Mouse (Mus musculus) large intestine, adult 2 months (tissue): ENCODE data around the gene Cldn16. TPM values are rescaled to one million over a fixed set of nuclear protein-coding genes. Genes with fewer than 3 reads are reported as not detected.
"Not testable (repeated sequence)": the region's sequence is repeated elsewhere in the genome, so short reads cannot be mapped to it uniquely, and the experiment has no call there.

Experiments used
- DNase-seq: peaks from one replicate; pipeline ENCODE4 v3.0.0-alpha.2; 2012; ENCODE audit warnings: low read depth, low spot score
- WGBS: fragments of 180-500 bp; shearing (Covaris S2); methylation state at CpG from one replicate; pipeline ENCODE4 v1.1.7; 2018; 5-methylcytosine and 5-hydroxymethylcytosine counted together
- polyA plus RNA-seq: library from polyadenylated mRNA; depleted of rRNA; stranded (reverse); fragments of >200 nt; gene quantifications from 2 replicates; pipeline ENCODE4 v1.2.3, GENCODE M21; 2012; rRNA removed

The Cldn16 gene
- polyA plus RNA-seq = not detected in 2 replicates

DNA sequence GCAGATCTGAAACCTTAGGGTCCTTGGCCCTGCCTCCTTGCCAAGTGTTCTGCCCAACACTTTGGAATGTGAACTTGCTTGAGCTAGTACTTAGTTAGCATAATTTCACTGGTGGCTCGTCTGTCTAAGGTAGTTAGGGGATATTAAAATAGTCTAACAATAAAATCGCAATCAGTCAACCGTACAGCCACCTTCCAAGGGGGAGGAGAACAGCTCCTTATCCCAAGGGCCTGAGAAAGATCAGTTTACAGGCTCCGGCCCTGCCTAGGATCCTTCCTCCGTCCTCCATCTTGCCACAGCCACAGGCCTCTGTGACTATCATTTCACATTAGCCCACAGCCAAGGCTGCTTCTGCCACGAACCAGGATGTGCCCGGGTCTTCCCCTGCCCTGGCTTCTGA is at the start of gene Cldn16:
Gene Cldn16 (plus strand): TSS at position 301 of the 400 bp plus-strand sequence.
- WGBS = 64% methylated on average over 7 of the region's 7 CpGs

DNA sequence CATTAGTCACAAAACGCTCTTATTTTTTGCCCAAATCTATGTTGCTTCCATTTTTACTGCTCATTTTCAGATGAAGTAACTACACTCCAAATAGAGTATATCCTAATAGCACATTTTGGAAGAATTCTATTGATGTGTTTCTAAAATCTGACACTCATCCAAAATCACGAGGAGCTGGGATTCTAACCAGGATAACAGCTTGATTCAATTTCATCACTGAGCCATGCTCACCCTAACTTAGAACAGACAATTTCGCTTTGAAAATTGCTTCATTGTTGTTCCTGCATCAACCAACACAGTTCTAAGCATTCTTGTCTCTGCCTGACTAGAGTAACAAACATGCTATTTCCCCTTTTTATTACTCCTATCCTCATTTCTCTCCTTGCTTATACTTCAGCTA is 44.3 kb upstream of the Cldn16 start:
- 70% methylated on average over 3 of the region's 3 CpGs for WGBS

More for the DNA sequence above, at the start of gene Cldn16:
- DNase-seq = no peak

DNA sequence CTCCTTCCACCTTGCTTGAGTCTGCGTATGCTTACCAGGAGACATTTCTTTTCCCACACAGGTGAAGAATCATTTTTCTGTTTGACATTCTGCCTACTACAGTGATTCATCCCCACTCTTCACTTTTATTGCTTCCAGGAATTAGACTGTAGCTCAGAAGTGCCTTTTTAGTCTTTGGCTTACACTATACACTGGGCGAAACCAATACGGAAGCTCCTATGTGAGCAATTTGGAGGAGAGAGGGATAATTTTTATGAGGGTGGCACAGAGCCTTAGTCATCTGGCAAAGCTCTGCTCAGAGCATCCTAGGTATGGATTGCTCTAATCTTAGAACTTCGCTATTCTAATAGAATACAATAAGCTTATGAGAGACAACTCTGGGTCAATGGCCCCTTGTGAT is 40.9 kb upstream of the Cldn16 start:
- 76% methylated on average over 4 of the region's 4 CpGs for WGBS
- no peak for DNase-seq

More for the DNA sequence above, 44.3 kb upstream of the Cldn16 start:
- DNase-seq = no peak

DNA sequence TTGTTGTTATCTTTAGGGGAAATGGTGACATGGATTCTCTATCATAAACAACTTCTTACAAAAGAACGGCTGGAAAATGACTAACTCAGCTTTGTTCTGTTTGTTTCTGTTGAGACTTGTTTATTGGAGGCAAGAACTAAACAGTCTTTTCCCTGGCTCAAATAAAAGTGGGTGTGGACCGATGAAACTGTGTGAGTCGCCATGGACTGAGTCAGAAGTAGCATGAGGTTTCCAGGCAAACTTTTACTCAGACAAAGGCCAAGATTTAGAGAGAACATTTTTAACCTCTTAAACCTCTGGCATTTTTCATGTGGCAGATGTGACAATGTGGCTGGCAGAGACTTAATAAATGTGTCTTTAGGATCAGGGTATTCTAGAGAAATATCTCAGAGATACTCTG is 32.7 kb upstream of the Cldn16 start:
- 22% methylated on average over 3 of the region's 3 CpGs for WGBS
- DNase-seq = no peak

DNA sequence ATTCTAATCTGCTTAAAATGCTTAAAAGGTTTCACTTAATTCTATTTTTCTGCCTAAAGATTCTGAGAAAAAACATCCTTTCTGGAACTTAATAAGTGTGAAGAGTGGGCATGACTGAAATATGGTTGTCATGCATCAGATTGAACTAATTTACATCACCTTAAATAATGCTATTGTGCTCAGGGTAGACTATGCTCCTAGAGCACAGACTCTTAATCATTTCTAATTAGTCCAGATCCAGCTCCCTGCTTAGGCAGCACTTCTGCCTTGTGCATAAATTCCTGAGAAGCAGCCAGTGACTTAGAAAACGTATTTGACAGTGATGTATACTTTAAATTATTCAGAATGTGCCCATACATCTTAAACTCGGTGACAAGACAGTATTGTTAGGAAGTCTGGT is 29.4 kb upstream of the Cldn16 start:
- DNase-seq = no peak
- 45% methylated on average over 2 of the region's 2 CpGs for WGBS

DNA sequence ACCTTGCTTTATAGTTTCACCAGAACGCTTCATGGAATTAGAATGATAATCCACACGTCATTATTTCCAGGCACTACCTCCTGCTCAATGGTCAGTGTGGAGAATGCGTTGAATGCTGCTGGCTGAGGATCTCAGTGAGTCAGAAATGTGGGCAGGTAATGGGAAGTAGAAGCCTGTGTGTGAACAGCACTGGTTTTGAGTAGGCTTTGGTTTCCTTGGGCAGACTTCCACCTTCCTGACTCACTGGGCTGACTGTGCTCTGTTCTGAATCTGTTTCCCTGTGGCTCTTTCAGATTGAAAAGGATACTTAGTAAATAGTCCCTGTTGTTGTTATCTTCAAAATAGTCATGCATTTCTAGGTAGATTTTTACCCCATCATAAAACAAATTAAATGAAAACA is 22.9 kb upstream of the Cldn16 start:
- DNase-seq = no peak
- 84% methylated on average over 3 of the region's 3 CpGs for WGBS

DNA sequence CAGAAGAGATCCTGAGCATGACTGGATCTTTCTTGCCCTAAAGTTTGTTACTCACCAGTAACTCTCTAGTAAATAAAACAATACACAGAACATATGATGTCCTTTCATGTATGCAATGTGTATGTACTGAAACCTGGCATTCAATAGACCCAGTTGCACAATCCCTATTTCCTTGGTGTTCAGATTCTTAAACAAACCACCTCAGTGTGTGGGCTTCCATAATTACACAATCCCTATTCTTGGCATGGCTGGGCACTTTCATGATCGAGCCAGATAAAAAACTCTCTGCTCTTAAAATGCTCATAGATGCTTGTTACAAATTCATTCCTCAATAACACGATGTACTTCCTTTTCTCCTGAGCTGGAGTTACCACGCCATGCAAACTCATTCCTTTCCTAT is 21.8 kb upstream of the Cldn16 start:
- DNase-seq = no peak
- 74% methylated on average over 3 of the region's 3 CpGs for WGBS

DNA sequence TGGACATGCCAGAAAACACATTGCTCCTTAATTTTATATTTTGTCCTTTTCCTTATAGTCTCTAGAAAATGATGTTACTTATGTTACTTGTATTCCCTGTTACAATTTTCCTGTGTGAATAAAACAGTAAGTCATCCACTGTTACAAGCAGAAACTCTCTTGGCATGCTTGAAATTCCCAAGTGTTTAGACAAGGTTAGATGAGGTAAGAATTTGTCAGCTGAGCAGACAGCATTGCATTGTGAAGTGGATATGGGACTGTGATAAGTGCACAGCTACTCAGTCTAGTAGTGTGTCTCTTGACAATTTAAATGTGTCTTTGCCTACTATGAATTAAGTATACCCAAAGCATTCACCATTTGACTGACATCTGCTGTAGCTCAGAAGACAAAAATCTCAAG is 18.1 kb upstream of the Cldn16 start:
- DNase-seq = no peak

DNA sequence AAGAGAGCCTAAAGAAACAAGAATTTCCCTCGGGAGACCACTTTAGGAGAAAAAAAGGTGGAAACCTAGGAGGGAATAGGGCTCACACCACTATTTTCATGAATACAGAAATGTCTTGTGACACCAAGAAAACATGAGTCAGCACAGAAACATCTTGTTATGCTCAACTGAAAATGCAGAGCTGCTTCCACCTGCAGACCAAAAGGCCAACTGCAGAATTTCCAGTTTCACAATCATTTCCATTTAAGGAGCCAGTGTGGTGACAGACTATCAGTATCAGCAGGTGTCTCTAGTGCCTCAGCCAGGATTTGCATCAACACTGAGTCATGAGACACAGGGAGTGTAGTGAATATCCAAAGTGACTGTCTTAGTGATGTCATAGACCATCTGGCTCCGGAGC is 15.3 kb upstream of the Cldn16 start:
- 62% methylated on average over 2 of the region's 2 CpGs for WGBS
- DNase-seq = no peak

DNA sequence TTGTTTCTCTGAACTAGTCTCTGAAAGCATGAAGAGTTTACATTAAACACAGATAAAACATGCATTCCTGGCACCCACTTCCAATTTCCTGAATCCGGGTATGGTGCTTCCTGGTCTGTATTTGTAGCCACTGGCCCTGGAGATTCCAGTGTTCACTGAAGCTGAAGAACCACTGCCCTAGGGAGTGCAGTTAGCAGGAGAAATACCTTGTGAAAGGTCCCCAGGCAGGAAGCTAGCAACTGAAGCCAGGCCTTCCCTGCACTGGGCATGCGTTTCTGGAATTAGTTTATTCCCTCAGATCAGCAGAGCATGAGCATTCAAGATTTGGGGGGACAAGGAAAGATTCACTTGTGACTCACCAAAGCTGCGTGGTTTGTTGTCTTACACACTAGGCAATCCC is 8.8 kb upstream of the Cldn16 start:
- no peak for DNase-seq
- WGBS = 50% methylated on average over 3 of the region's 3 CpGs

DNA sequence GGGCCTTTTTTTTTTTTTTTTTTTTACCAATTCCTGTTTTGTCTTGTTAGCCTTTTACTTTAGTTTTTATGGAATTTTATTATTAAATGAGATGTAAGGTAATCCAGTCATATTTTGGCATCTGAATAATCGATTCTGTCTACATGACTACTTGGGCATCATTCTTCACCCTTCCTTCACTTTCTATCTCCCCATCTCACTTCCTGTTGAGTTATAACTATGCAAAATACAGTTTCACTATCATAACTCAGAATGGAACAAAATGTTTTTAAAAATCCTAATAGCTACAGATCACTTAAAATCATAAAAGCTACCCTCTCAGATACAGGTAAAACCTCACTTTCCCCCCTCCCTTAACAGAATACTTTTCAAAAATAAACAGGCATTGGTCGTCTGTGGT is 6.8 kb upstream of the Cldn16 start:
- WGBS = 59% methylated on average over 2 of the region's 2 CpGs
- no peak for DNase-seq

DNA sequence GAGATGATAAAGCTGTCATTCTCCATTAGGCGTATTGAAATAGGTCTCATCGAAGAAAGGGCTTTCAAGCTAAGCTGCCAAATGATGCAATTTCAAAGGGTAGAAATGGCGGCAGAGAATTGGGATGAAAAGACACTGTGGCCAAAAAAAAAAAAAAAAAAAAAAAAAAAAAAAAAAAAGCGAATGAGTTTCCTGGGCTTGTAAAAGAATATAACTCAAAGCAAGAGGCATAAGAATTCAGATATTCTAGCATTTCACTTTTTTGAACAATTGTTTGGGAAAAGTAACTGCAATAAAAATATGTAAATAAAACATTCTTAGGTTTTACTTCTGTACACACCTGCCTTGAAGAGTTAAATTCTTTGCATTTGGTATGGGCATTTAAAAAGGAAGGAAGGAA is 3.6 kb downstream of the Cldn16 start:
- 85% methylated on average over 4 of the region's 4 CpGs for WGBS
- DNase-seq = no peak

DNA sequence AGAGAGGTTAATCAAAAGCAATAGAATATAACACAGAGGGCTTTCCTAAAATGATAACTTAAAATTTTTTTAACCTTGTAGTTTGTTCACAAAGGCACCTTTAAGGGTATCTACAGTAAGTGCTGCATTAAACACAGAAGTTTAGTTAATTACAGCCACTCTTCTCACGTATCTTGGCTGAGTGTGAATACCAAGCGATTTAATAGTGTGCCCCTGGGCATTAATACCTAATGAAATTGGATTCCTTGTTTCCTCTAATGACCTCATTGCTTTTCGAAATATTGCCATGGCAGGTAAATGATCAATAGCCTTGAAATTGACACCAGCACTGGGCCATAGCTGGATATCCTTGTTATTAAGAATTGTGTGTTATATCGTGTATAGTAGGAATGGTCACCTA is 8.3 kb downstream of the Cldn16 start:
- 89% methylated on average over 4 of the region's 4 CpGs for WGBS
- no peak for DNase-seq

DNA sequence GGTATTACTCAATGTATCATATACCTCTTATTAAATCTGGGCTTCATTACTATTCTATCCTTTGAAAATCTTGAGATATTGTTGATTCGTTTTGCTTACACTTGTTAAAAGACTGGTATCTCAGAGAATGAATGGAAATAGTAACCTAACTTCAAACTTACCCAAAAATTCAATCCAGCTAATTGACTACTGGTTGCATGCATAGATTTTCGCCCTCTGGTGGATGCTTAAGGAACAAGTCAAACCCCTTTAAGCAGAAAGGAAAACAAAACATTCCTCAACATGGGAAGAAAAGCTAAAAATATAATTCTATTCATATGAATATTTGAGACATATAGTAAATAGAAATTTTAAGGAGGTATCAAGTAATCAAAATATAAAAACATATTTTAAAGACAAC is 32.8 kb downstream of the Cldn16 start:
- WGBS = 12% methylated on average over 2 of the region's 2 CpGs
- no peak for DNase-seq

DNA sequence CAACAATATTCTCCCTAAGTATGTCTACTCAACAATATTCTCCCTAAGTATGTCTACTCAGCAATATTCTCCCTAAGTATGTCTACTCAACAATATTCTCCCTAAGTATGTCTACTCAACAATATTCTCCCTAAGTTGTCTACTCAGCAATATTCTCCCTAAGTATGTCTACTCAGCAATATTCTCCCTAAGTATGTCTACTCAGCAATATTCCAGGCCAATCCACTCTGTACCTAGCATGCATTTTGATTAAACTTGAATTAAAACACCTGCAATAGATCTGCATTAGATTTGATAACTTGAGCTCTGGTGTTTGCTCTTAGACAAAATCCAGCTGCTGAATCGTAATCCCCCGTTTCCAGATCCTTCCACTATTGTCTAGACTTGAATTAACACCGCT is 36.8 kb downstream of the Cldn16 start:
- 84% methylated on average over 3 of the region's 3 CpGs for WGBS
- not testable (repeated sequence) for DNase-seq

DNA sequence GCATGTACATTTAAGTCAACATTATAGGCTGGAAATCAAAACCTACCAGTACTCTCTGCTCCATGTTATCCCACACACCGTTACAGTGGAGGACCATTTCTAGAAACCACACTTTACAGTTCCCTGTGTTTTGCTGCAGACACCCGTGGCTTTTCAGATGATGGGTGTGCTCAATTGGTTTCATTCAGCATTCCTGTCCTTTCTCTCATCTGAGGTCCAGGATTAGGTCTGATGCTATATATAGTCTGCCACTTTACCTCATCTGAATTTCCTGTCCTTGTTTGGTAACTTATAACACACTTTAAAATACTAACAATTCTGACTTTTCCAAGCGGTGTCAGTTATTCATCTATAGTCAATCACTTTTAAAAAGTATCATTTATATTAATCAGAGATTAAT is 37.8 kb downstream of the Cldn16 start:
- WGBS = 70% methylated on average over 3 of the region's 3 CpGs
- no peak for DNase-seq

DNA sequence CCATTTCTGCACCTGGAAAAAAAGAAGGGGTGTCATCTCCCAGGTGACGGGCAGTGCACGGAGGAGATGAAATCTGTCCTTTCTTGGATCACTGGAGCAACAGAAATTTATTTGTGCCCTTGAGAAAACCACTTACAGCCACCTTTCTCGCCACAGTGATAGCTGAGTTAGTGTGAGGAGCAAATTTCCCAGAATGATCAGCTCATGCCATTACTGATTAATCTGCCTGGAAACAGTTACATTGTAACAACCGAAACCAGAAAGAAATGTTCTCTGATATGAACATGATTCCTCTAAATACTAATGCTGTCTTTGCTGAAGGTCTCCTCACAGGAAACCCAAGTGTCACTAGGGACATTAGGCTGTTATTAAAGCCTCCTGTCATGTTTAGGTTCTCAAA is 42.0 kb downstream of the Cldn16 start:
- DNase-seq = no peak
- 71% methylated on average over 4 of the region's 4 CpGs for WGBS

DNA sequence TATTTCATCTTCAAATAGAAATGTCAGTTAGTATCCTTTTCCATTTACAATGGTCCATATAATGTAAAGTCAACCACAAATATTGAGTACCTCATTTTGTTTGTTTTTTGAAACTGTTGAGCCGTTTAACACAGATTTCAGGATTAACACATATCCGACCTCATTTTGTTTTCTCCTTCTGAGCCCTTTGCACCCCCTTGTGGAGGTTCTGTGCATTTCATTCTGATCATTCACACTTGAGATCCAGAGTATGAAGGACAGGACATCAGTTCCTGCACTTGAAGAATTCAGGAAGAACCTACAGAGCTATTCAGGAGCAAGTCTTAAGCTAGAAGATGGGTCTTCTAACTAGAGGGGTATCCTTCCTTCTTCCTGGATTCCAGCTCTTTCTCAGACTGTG is 56.7 kb downstream of the Cldn16 start:
- 38% methylated on average over 2 of the region's 2 CpGs for WGBS
- DNase-seq = no peak

DNA sequence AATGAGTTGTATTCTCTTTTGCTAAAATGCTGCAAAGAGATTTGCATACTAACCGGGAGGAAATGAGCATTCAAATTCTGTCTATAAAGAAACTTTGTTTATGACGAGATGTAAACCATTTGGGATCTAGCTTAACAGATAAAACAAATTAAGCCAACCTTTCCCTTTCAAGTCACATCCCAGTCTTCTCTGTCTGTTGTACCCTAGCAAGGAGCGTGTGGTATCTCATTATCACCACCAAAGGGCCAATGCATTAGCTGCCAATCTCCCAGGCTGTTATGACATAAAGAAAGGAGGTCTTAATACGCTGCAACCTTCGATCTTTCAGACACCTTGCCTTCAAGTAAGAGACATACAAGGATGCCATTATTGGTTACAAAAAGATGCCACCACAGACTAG is 62.9 kb downstream of the Cldn16 start:
- no peak for DNase-seq

DNA sequence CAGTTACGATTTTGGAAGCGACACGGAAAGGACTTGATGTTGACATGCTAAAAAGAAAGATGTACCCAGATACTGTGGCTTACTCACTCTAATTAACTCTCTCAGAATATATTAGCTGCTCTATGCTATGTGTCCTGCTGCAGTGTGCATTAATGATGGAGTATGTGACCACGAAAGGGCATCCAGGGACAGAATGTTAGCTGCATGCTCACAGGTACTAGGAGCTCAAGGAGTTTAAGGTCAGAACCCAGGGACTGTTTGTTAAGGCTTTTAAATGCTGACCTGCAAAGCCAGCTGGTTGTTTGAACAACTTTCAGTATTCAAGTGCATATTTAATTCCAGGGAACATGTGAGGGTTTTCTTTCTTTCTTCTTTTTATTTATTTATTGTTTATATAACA is 63.7 kb downstream of the Cldn16 start, which contains the start of gene Tmem207:
Gene Tmem207 (minus strand): TSS at position 101 of the 400 bp plus-strand sequence.
- WGBS = 84% methylated on average over 4 of the region's 4 CpGs
- no peak for DNase-seq

More for the DNA sequence above, 62.9 kb downstream of the Cldn16 start:
- 78% methylated on average over 5 of the region's 5 CpGs for WGBS

DNA sequence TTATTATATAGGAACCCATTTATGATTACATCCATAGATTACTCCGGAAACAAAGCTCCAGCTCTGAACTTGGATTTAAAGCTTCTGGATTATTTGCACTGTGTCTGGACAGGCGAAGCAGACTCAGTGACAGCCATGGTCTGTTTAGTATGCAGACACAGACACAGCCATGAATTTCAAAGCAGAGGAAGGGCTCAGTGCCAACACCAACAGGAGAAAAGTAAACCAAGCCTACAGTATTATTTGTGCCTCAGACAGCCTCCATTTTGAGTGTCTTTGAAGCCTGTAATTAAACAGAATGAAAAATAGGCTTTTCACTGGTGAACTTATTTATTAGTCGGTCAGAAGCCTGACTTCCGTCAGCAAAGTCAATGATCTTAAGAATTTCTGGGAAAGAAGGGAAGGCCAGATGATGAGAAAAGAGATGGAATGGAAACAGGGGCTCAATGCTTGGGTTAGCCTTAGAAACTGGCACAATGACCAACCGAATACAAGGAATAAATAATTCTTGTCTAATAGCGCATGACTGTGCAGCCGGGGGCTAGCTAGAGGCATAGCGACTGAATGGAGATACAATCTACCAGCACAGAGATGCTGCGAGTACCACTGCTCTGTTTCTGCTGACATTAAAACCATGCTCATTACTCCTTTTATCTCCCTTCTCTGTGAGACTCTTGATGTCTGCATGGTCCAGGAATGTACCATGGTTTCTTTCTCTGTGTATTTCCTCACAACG is 65.2 kb downstream of the Cldn16 start:
- no peak for DNase-seq
- WGBS = 72% methylated on average over 10 of the region's 10 CpGs

DNA sequence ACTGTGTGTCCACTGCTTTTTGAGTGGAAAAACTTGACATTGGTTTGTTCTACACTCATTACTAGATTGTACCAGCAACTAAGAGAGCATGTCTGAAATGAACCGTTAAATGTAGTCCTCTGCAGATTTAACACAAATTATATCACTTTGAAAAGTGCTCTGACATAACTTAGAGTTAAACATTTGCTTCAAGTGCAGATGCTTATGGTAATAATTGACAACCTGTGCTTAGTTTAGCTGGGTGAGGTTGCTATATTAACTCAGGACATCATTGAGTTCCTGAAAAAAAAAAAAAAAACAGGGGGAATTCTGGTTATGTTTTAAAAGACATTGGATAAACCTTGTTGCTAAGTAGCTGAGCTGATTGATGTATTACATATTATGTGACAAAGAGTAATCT is 67.5 kb downstream of the Cldn16 start:
- WGBS = 37% methylated on average over 1 of the region's 1 CpGs
- DNase-seq = no peak
